Mouse (Mus musculus) small intestine, adult 2 months (tissue): ENCODE measurements around the gene Tmem221. TPM values are rescaled to one million over a fixed set of nuclear protein-coding genes. Genes with fewer than 3 reads are reported as not detected.
"Not testable (repeated sequence)": the region's sequence is repeated elsewhere in the genome, so short reads cannot be mapped to it uniquely, and the experiment has no call there.

Experiments used
- H3K27ac ChIP-seq: fragments of 200-500 bp; 2 replicates; pipeline ENCODE4 v1.5.1; 2012; ENCODE audit warnings: low read depth, low read length, control low read depth, inconsistent platforms; ENCODE audit not compliant: insufficient read depth
- H3K27me3 ChIP-seq: fragments of 200-500 bp; 2 replicates; pipeline ENCODE4 v1.6.1; 2012; ENCODE audit warnings: mild to moderate bottlenecking, moderate library complexity, low read length, inconsistent platforms; ENCODE audit not compliant: control insufficient read depth, insufficient read depth
- H3K36me3 ChIP-seq: fragments of 200-500 bp; 2 replicates; pipeline ENCODE4 v1.6.1; 2012; ENCODE audit warnings: mild to moderate bottlenecking, low read length, control low read depth, inconsistent platforms; ENCODE audit not compliant: control insufficient read depth, insufficient read depth
- H3K4me1 ChIP-seq: fragments of 200-500 bp; 2 replicates; pipeline ENCODE4 v1.6.1; 2012; ENCODE audit warnings: low read length, inconsistent platforms, mixed read lengths; ENCODE audit not compliant: control insufficient read depth, insufficient read depth, insufficient read length
- H3K4me3 ChIP-seq: fragments of 200-500 bp; 2 replicates; pipeline ENCODE4 v1.5.1; 2012; ENCODE audit warnings: low read depth, mild to moderate bottlenecking, control low read depth, inconsistent platforms, low read length, moderate library complexity
- CTCF ChIP-seq: fragments of 200-500 bp; IDR thresholded peaks from 2 replicates; pipeline ENCODE4 v1.5.1; 2012; ENCODE audit warnings: low read depth, mild to moderate bottlenecking, control low read depth, inconsistent platforms, low read length, moderate library complexity, mixed read lengths; ENCODE audit not compliant: insufficient replicate concordance, insufficient read length; ENCODE audit errors: extremely low read depth
- POLR2A ChIP-seq: fragments of 200-500 bp; IDR thresholded peaks from 2 replicates; pipeline ENCODE4 v1.6.1; 2012; ENCODE audit warnings: low read depth, mild to moderate bottlenecking, control low read depth, inconsistent platforms, low read length, moderate library complexity
- WGBS: fragments of 180-500 bp; shearing (Covaris S2); methylation state at CpG from one replicate; pipeline ENCODE4 v1.1.7; 2018; 5-methylcytosine and 5-hydroxymethylcytosine counted together
- polyA plus RNA-seq: library from polyadenylated mRNA; depleted of rRNA; stranded (reverse); fragments of >200 nt; gene quantifications from 2 replicates; pipeline ENCODE4 v1.2.3, GENCODE M21; 2012

The Tmem221 gene
- polyA plus RNA-seq, 1 experiment = 0.62 TPM

GRCm38 (mm10) chr8:71521634-71522033 lies 37.0 kb downstream of the Tmem221 start:
- Histone ChIP-seq H3K4me1 (peaks cover 5% of the 10 kb centered on the region; the same call in 1 of the 2 replicates), H3K36me3 (no peaks in the 10 kb centered on the region), H3K27ac (no peak overlapping the region), H3K4me3 (no peak overlapping the region), H3K27me3 (peaks cover 19% of the 10 kb centered on the region)
- TF ChIP-seq POLR2A = no peak
- TF ChIP-seq CTCF = peak; percentile 83
- whole genome bisulfite sequencing = 1% methylated on average over 17 of the region's 17 CpGs

DNA sequence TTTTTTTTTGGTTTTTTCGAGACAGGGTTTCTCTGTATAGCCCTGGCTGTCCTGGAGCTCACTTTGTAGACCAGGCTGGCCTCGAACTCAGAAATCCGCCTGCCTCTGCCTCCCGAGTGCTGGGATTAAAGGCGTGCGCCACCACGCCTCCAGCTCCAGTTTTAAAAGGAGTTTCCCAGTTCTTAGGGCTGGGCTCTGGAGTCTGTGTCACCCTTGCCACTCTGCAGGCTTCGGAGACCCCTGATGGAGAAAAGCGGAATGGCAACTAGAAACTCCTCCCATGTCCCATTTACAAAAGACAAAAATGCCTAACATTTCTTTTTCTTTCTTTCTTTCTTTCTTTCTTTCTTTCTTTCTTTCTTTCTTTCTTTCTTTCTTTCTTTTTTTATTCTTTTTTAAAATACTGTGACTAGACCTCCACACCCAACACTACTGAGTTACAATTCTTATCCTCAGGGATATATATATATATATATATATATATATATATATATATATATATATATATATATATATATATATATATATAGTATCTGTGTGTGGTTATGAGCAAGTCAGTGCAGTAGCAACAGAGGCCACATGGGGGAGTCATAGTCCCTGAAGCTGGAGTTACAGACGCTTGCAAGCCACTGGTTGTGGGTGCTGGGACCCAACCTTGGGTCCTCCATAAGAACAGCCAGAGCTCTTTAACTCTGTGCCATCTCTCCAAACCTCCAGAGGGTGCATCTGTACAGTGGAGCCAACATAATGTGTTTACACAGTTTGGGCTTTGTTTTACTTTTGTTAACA lies 39.4 kb downstream of the Tmem221 start:
- H3K4me1 ChIP-seq, H3K4me3 ChIP-seq, H3K27me3 ChIP-seq, H3K36me3 ChIP-seq, H3K27ac ChIP-seq: not testable (repeated sequence)
- TF ChIP-seq CTCF = peak; percentile 54; the same call in 1 of the 2 replicates
- WGBS = 21% methylated on average over 10 of the region's 10 CpGs

DNA sequence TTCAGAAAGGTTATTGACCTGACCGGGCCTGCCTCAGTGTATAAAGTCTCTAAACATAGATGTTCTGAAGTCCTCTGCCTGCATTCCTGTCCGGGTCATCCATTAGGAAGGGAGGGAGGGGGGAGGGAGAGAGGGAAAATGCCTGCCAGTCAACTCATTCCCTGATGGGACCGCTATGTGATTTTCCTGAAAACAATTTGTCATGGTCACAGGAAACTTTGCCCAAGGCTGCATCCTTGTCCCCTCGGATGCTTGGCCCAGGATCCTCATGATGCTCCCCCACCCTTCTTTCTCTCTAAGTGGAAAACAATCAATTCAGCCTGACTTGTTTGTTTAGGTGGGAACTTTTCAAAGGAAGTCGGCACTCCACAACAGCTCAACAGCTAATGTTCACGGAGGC lies 41.9 kb downstream of the Tmem221 start:
- WGBS = 19% methylated on average over 6 of the region's 6 CpGs
- no peaks in the 10 kb centered on the region for H3K36me3 ChIP-seq
- TF ChIP-seq POLR2A = no peak
- no peak for TF ChIP-seq CTCF
- H3K27me3 ChIP-seq = 0 out of 2 replicates have a peak, but pooled peaks cover 3% of the 10 kb centered on the region
- H3K4me1 ChIP-seq = 0 out of 2 replicates have a peak, but pooled peaks cover 4% of the 10 kb centered on the region
- no peak overlapping the region for H3K4me3 ChIP-seq
- H3K27ac ChIP-seq = no peak overlapping the region

- no peak for TF ChIP-seq POLR2A
- 59% methylated on average over 5 of the region's 5 CpGs for WGBS
- no peaks in the 10 kb centered on the region for H3K36me3 ChIP-seq
Measured at GRCm38 (mm10) chr8:71515043-71515442, 43.6 kb downstream of the Tmem221 start.

GRCm38 (mm10) chr8:71513018-71513754 lies 45.5 kb downstream of the Tmem221 start:
- no peak overlapping the region for H3K4me3 ChIP-seq
- H3K36me3 ChIP-seq = no peaks in the 10 kb centered on the region
- 0 out of 2 replicates have a peak, but pooled peaks cover 2% of the 10 kb centered on the region for H3K27me3 ChIP-seq
- TF ChIP-seq POLR2A = no peak
- no peak for TF ChIP-seq CTCF
- H3K4me1 ChIP-seq = no peaks in the 10 kb centered on the region
- H3K27ac ChIP-seq = no peak overlapping the region
- WGBS = 54% methylated on average over 15 of the region's 15 CpGs

More at GRCm38 (mm10) chr8:71515043-71515442, 43.6 kb downstream of the Tmem221 start:
- Histone ChIP-seq H3K4me1 (0 out of 2 replicates have a peak, but pooled peaks cover 4% of the 10 kb centered on the region), H3K4me3 (no peak overlapping the region), H3K27ac (no peak overlapping the region), H3K27me3 (no peaks in the 10 kb centered on the region)

- peak; percentile 39; the same call in 1 of the 2 replicates for TF ChIP-seq POLR2A
- no peak for TF ChIP-seq CTCF
- Histone ChIP-seq H3K27me3 (peaks cover 11% of the 10 kb centered on the region; the same call in 1 of the 2 replicates), H3K4me1 (peaks cover 3% of the 10 kb centered on the region), H3K27ac (peak within 1 kb of the TSS; percentile 66), H3K36me3 (no peaks in the 10 kb centered on the region), H3K4me3 (peak within 1 kb of the TSS; percentile 53)
- WGBS = 35% methylated on average over 14 of the region's 14 CpGs
Measured at GRCm38 (mm10) chr8:71511644-71512043, 47.0 kb downstream of the Tmem221 start, which contains the start of gene Plvap. TSS of gene Plvap (minus strand) at chr8:71511752.

GRCm38 (mm10) chr8:71509316-71509715 lies 49.4 kb downstream of the Tmem221 start:
- no peak for TF ChIP-seq CTCF
- no peak for TF ChIP-seq POLR2A

More at GRCm38 (mm10) chr8:71509316-71509715, 49.4 kb downstream of the Tmem221 start:
- H3K27me3 ChIP-seq = peaks cover 11% of the 10 kb centered on the region; the same call in 1 of the 2 replicates
- peaks cover 3% of the 10 kb centered on the region for H3K4me1 ChIP-seq
- WGBS = 28% methylated on average over 2 of the region's 2 CpGs
- peak overlapping the region; percentile 22 for H3K4me3 ChIP-seq
- H3K27ac ChIP-seq = peak overlapping the region; percentile 8; the same call in 1 of the 2 replicates
- H3K36me3 ChIP-seq = no peaks in the 10 kb centered on the region
